Mouse (Mus musculus) kidney, postnatal 25 days (tissue): ENCODE results near the gene Inpp5f.
"Not testable (repeated sequence)": the region's sequence is repeated elsewhere in the genome, so short reads cannot be mapped to it uniquely, and the experiment has no call there.

ENCODE experiments used
- DNase-seq, 2 experiments: peaks; one replicate each; pipeline ENCODE4 v3.0.0; 2021; ENCODE audit warnings: mixed read lengths in 2 of 2

Gene Inpp5f

GRCm38 (mm10) chr7:128610897-128611798 lies at the start of gene Inpp5f:
Gene Inpp5f (plus strand): TSS chr7:128611328.
- DNase-seq = peak; percentile 99 to 100

- peak; percentile 54 to 63 for DNase-seq
Measured at GRCm38 (mm10) chr7:128563373-128563772, 47.8 kb upstream of the Inpp5f start.

GRCm38 (mm10) chr7:128566311-128566710 lies 44.8 kb upstream of the Inpp5f start:
- DNase-seq = peak in 1 of 2 experiments; percentile 48

GRCm38 (mm10) chr7:128567561-128568244 lies 43.4 kb upstream of the Inpp5f start:
- DNase-seq = no peak

GRCm38 (mm10) chr7:128569429-128569828 lies 41.7 kb upstream of the Inpp5f start:
- DNase-seq = not testable (repeated sequence)

- DNase-seq = no peak
Measured at GRCm38 (mm10) chr7:128569987-128570656, 41.0 kb upstream of the Inpp5f start.

GRCm38 (mm10) chr7:128570657-128571056 lies 40.5 kb upstream of the Inpp5f start:
- not testable (repeated sequence) for DNase-seq

- DNase-seq = no peak
Measured at GRCm38 (mm10) chr7:128572030-128572429, 39.1 kb upstream of the Inpp5f start.

- DNase-seq = no peak
Measured at GRCm38 (mm10) chr7:128575211-128575610, 35.9 kb upstream of the Inpp5f start.

- no peak for DNase-seq
Measured at GRCm38 (mm10) chr7:128575794-128576193, 35.3 kb upstream of the Inpp5f start.

- DNase-seq = no peak
Measured at GRCm38 (mm10) chr7:128577607-128578006, 33.5 kb upstream of the Inpp5f start.

GRCm38 (mm10) chr7:128578199-128578945 lies 32.8 kb upstream of the Inpp5f start:
- no peak for DNase-seq

- no peak for DNase-seq
Measured at GRCm38 (mm10) chr7:128579381-128579780, 31.7 kb upstream of the Inpp5f start.

- no peak for DNase-seq
Measured at GRCm38 (mm10) chr7:128580318-128580717, 30.8 kb upstream of the Inpp5f start.

GRCm38 (mm10) chr7:128581864-128582484 lies 29.2 kb upstream of the Inpp5f start:
- no peak for DNase-seq

- peak; percentile 54 to 83 for DNase-seq
Measured at GRCm38 (mm10) chr7:128583213-128583948, 27.7 kb upstream of the Inpp5f start.

GRCm38 (mm10) chr7:128587334-128587933 lies 23.7 kb upstream of the Inpp5f start:
- DNase-seq = no peak

- peak in 1 of 2 experiments; percentile 38 for DNase-seq
Measured at GRCm38 (mm10) chr7:128591345-128592084, 19.6 kb upstream of the Inpp5f start.

GRCm38 (mm10) chr7:128592118-128592935 lies 18.8 kb upstream of the Inpp5f start:
- DNase-seq = peak; percentile 42 to 62
